Mouse (Mus musculus) hindbrain, embryonic 12.5 days (tissue): ENCODE measurements at regions not wholly inside any gene's neighbourhood (a gene's known extent, or its start where the extent isn't known, plus 50 kb on each side); places are given as distances from the start of the nearest gene placed in this dataset.

ENCODE experiments used
- ATAC-seq: fragments of 200-750 bp; cut with Nextera tagmentation; 2 replicates; pipeline ENCODE4 v1.8.0; 2017; ENCODE audit warnings: moderate TSS enrichment; ENCODE audit not compliant: low FRiP score
- H3K27ac ChIP-seq: fragments of 300-500 bp; sonication (generic); 2 replicates; pipeline ENCODE4 v1.5.1; 2016; ENCODE audit warnings: mild to moderate bottlenecking
- H3K27me3 ChIP-seq: fragments of 300-500 bp; sonication (generic); 2 replicates; pipeline ENCODE4 v1.6.1; 2016; ENCODE audit warnings: mild to moderate bottlenecking
- H3K36me3 ChIP-seq: fragments of 300-500 bp; sonication (generic); 2 replicates; pipeline ENCODE4 v1.6.1; 2016; ENCODE audit warnings: mild to moderate bottlenecking
- H3K4me1 ChIP-seq: fragments of 300-500 bp; sonication (generic); 2 replicates; pipeline ENCODE4 v1.6.1; 2016
- H3K4me2 ChIP-seq: fragments of 300-500 bp; sonication (generic); replicated peaks from 2 replicates; pipeline ENCODE4 v1.6.1; 2016; ENCODE audit warnings: mild to moderate bottlenecking
- H3K4me3 ChIP-seq: fragments of 300-500 bp; sonication (generic); 2 replicates; pipeline ENCODE4 v1.5.1; 2016; ENCODE audit warnings: mild to moderate bottlenecking
- H3K9ac ChIP-seq: fragments of 300-500 bp; sonication (generic); 2 replicates; pipeline ENCODE4 v1.6.1; 2016; ENCODE audit warnings: mild to moderate bottlenecking, moderate library complexity
- H3K9me3 ChIP-seq: fragments of 300-500 bp; sonication (generic); replicated peaks from 2 replicates; pipeline ENCODE4 v1.6.1; 2016; ENCODE audit warnings: mild to moderate bottlenecking
- WGBS: fragments of 180-500 bp; shearing (Covaris S2); methylation state at CpG from one replicate; pipeline ENCODE4 v1.1.7; 2016; 5-methylcytosine and 5-hydroxymethylcytosine counted together

GRCm38 (mm10) chr5:47115882-47116281 lies 867.1 kb upstream of the Slit2 start:
- H3K36me3 ChIP-seq, result no peaks in the 10 kb centered on the region
- H3K4me2 ChIP-seq, result no peak overlapping the region
- no peak overlapping the region for H3K27ac ChIP-seq
- H3K4me1 ChIP-seq, result no peaks in the 10 kb centered on the region
- 29% methylated on average over 5 of the region's 5 CpGs for WGBS
- ATAC-seq, result no peak
- H3K9me3 ChIP-seq, result no peaks in the 10 kb centered on the region
- no peak overlapping the region for H3K9ac ChIP-seq
- no peak overlapping the region for H3K4me3 ChIP-seq
- no peaks in the 10 kb centered on the region for H3K27me3 ChIP-seq

GRCm38 (mm10) chr5:47095703-47096102 lies 887.2 kb upstream of the Slit2 start:
- H3K9ac ChIP-seq, result no peak overlapping the region
- ATAC-seq, result no peak
- H3K27me3 ChIP-seq, result no peaks in the 10 kb centered on the region
- H3K4me2 ChIP-seq, result no peak overlapping the region
- no peaks in the 10 kb centered on the region for H3K9me3 ChIP-seq
- H3K36me3 ChIP-seq, result no peaks in the 10 kb centered on the region
- H3K4me1 ChIP-seq, result no peaks in the 10 kb centered on the region
- H3K27ac ChIP-seq, result no peak overlapping the region
- no peak overlapping the region for H3K4me3 ChIP-seq

- no peaks in the 10 kb centered on the region for H3K27me3 ChIP-seq
- no peak overlapping the region for H3K4me2 ChIP-seq
- H3K4me3 ChIP-seq, result no peak overlapping the region
- H3K9me3 ChIP-seq, result no peaks in the 10 kb centered on the region
- no peaks in the 10 kb centered on the region for H3K36me3 ChIP-seq
- ATAC-seq, result no peak
- 31% methylated on average over 3 of the region's 3 CpGs for WGBS
- H3K27ac ChIP-seq, result no peak overlapping the region
- H3K9ac ChIP-seq, result no peak overlapping the region
- H3K4me1 ChIP-seq, result no peaks in the 10 kb centered on the region
These were observed 930.0 kb upstream of the Slit2 start for GRCm38 (mm10) chr5:47052942-47053341.

DNA sequence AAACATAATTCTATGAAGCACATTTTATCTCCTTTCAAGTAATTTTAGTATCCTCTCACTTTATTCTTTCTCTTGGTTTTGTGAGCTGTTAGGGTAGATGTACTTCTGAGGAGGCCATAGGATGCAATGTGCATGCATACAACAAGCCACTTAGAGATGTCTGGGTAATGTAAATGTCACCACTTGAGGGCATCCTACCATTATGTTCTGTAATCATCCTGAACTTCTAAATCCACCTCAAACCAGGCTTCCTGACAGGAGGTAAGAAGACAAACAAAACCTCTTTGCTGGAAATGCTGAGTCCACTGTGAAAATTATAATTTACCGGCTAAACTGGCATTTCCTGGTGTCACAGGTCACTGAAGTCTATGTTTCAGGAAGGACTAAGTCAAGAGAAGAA lies 946.2 kb upstream of the Slit2 start:
- 49% methylated on average over 1 of the region's 1 CpGs for WGBS
- H3K4me3 ChIP-seq, result no peak overlapping the region
- no peaks in the 10 kb centered on the region for H3K36me3 ChIP-seq
- H3K27me3 ChIP-seq, result no peaks in the 10 kb centered on the region
- no peak overlapping the region for H3K27ac ChIP-seq
- H3K9me3 ChIP-seq, result no peaks in the 10 kb centered on the region
- no peaks in the 10 kb centered on the region for H3K4me1 ChIP-seq
- no peak overlapping the region for H3K9ac ChIP-seq
- H3K4me2 ChIP-seq, result no peak overlapping the region
- no peak for ATAC-seq

DNA sequence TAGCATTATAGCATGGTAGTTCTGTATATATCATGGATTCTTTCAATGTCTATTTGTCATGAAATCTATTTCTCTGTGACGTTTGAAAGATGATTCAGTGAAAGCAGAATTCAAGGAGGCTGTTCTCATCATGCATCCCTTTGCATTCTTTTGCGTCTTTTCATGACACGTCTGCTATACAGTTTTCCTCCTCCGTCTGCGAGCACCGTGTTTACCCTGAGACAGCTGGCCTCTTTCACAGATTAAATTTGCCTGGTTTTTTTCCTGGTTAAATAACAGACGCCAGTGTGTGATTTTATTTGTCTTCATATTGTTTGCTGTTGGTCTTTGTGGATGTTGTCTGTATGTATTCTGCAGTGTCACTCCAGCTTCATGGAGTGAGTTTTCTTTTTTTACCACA lies 948.9 kb upstream of the Slit2 start:
- no peak overlapping the region for H3K9ac ChIP-seq
- H3K4me3 ChIP-seq, result no peak overlapping the region
- H3K27me3 ChIP-seq, result no peaks in the 10 kb centered on the region
- no peak overlapping the region for H3K4me2 ChIP-seq
- H3K9me3 ChIP-seq, result no peaks in the 10 kb centered on the region
- H3K36me3 ChIP-seq, result no peaks in the 10 kb centered on the region
- H3K4me1 ChIP-seq, result no peaks in the 10 kb centered on the region
- H3K27ac ChIP-seq, result no peak overlapping the region
- ATAC-seq, result no peak
- WGBS, result 68% methylated on average over 7 of the region's 7 CpGs

- H3K27ac ChIP-seq, result no peak overlapping the region
- H3K9me3 ChIP-seq, result no peaks in the 10 kb centered on the region
- no peak for ATAC-seq
These were observed 968.6 kb upstream of the Slit2 start for GRCm38 (mm10) chr5:47014351-47014750.

GRCm38 (mm10) chr5:46992557-46992956 lies 990.4 kb upstream of the Slit2 start:
- Histone ChIP-seq H3K27me3 (no peaks in the 10 kb centered on the region), H3K4me1 (no peaks in the 10 kb centered on the region), H3K4me2 (no peak overlapping the region), H3K9ac (no peak overlapping the region), H3K27ac (no peak overlapping the region), H3K4me3 (no peak overlapping the region), H3K36me3 (no peaks in the 10 kb centered on the region), H3K9me3 (no peaks in the 10 kb centered on the region)
- WGBS, result 79% methylated on average over 4 of the region's 4 CpGs
- ATAC-seq, result no peak

More at GRCm38 (mm10) chr5:47014351-47014750, 968.6 kb upstream of the Slit2 start:
- no peaks in the 10 kb centered on the region for H3K4me1 ChIP-seq
- no peak overlapping the region for H3K4me2 ChIP-seq
- H3K9ac ChIP-seq, result no peak overlapping the region
- no peaks in the 10 kb centered on the region for H3K27me3 ChIP-seq
- H3K4me3 ChIP-seq, result no peak overlapping the region
- H3K36me3 ChIP-seq, result no peaks in the 10 kb centered on the region

GRCm38 (mm10) chr5:46986519-46986918 lies 996.4 kb upstream of the Slit2 start:
- no peaks in the 10 kb centered on the region for H3K4me1 ChIP-seq
- H3K27me3 ChIP-seq, result no peaks in the 10 kb centered on the region
- no peak overlapping the region for H3K27ac ChIP-seq
- H3K4me2 ChIP-seq, result no peak overlapping the region
- no peak overlapping the region for H3K9ac ChIP-seq
- no peaks in the 10 kb centered on the region for H3K9me3 ChIP-seq
- no peak overlapping the region for H3K4me3 ChIP-seq
- H3K36me3 ChIP-seq, result no peaks in the 10 kb centered on the region
- ATAC-seq, result no peak
- WGBS, result 85% methylated on average over 2 of the region's 2 CpGs

DNA sequence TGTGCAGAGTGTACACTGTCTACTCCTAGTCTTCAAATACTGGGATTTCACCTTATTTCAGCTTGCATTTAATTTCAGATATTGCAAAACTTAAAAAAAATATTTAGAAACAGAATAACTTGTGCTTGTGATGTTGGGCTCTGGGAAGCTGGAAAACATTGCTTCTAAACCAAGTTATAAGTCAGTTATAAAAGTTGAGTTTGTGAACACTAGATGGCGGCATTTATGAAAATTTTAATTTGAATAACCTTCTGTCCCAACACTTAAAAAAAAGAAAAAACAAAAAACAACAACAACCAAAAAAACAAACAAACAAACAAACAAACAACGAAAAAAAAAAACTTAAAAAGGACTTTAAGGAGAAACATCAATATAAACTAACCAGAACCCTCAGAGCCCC lies 1002.6 kb upstream of the Slit2 start:
- H3K4me2 ChIP-seq, result no peak overlapping the region
- H3K27me3 ChIP-seq, result no peaks in the 10 kb centered on the region
- 87% methylated on average over 2 of the region's 2 CpGs for WGBS
- no peak overlapping the region for H3K9ac ChIP-seq
- H3K4me1 ChIP-seq, result no peaks in the 10 kb centered on the region
- H3K27ac ChIP-seq, result no peak overlapping the region
- no peak for ATAC-seq
- H3K9me3 ChIP-seq, result no peaks in the 10 kb centered on the region
- H3K4me3 ChIP-seq, result no peak overlapping the region
- no peaks in the 10 kb centered on the region for H3K36me3 ChIP-seq

DNA sequence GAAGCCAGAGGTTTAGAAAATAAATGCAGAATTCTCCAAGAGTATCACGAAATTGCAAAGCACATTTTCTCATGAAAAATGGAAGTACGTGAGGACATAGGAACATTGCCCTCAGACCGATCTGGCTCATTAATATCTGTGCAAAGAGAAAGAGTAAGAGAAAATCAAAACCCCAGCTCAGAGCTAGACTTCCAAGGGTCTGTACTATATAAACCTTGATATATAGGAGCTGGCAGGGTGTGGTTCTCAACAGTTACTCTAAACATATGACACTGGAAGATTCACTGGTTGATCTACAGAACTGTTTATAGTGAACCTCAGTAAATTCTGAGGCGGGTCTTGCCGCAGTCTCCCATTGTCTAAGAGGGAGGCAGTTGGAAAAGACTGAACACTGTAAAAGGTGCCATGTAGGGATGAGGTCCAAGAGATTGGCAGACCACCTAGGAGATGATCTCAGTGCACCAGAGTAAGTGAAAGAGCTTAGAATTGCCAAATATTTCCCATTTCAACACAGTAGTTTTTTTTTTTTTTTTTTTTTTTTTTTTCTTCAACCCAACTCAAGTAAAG lies 1014.0 kb upstream of the Slit2 start:
- Histone ChIP-seq H3K4me3 (no peak overlapping the region), H3K4me1 (no peaks in the 10 kb centered on the region), H3K9ac (no peak overlapping the region), H3K36me3 (no peaks in the 10 kb centered on the region), H3K27me3 (no peaks in the 10 kb centered on the region), H3K9me3 (no peaks in the 10 kb centered on the region), H3K4me2 (no peak overlapping the region), H3K27ac (no peak overlapping the region)
- no peak for ATAC-seq
- 89% methylated on average over 5 of the region's 5 CpGs for WGBS

GRCm38 (mm10) chr5:46960749-46961148 lies 1022.2 kb upstream of the Slit2 start:
- Histone ChIP-seq H3K9me3 (no peaks in the 10 kb centered on the region), H3K27ac (no peak overlapping the region), H3K4me1 (no peaks in the 10 kb centered on the region), H3K27me3 (no peaks in the 10 kb centered on the region), H3K4me2 (no peak overlapping the region), H3K36me3 (no peaks in the 10 kb centered on the region), H3K4me3 (no peak overlapping the region), H3K9ac (no peak overlapping the region)
- 62% methylated on average over 2 of the region's 2 CpGs for WGBS
- no peak for ATAC-seq

DNA sequence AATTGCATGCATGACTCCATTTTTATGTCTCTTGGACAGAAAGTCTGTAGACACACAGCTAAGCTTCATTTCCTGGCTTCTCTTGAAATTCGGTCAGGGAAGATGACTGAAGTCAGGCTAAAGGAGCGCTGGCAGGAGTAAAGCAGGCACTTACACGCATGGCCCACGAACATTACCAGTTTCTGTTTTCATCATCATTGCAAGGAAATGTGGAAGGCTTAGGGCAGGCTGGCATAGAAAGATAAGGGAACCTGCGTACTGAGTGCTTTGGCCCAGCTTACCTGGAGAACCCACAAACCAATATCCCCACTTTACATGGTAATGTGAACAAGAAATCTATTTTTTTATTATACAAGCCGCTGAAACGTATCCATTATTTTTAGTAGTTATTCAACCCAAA lies 1056.6 kb upstream of the Slit2 start:
- Histone ChIP-seq H3K9me3 (no peaks in the 10 kb centered on the region), H3K9ac (no peak overlapping the region), H3K27ac (no peak overlapping the region), H3K4me2 (no peak overlapping the region), H3K27me3 (no peaks in the 10 kb centered on the region), H3K4me1 (no peaks in the 10 kb centered on the region), H3K36me3 (no peaks in the 10 kb centered on the region), H3K4me3 (no peak overlapping the region)
- ATAC-seq, result no peak
- 87% methylated on average over 7 of the region's 7 CpGs for WGBS

DNA sequence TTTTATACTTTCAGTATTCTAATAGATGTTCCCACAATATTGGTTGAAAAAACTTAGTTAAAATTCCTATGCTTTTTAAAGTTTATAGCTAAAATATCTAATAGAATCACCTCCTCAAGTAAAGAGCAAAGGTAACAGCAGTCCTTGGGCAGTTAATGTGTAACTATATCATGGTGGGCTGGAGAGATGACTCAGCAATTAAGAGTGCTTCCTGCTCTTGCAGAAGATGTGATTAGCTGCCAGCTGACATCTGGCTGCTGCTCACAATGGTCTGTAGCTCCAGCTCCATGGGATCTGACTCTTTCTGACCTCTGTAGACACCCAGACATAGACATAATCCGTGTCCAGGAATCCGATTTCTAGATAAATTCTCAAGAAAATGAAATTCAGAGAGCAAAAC lies 1044.5 kb upstream of the Lcorl start:
- H3K9me3 ChIP-seq, result no peaks in the 10 kb centered on the region
- no peak overlapping the region for H3K27ac ChIP-seq
- no peaks in the 10 kb centered on the region for H3K4me1 ChIP-seq
- H3K4me3 ChIP-seq, result no peak overlapping the region
- H3K27me3 ChIP-seq, result no peaks in the 10 kb centered on the region
- H3K4me2 ChIP-seq, result no peak overlapping the region
- H3K9ac ChIP-seq, result no peak overlapping the region
- no peak for ATAC-seq
- no peaks in the 10 kb centered on the region for H3K36me3 ChIP-seq
- WGBS, result 69% methylated on average over 2 of the region's 2 CpGs

DNA sequence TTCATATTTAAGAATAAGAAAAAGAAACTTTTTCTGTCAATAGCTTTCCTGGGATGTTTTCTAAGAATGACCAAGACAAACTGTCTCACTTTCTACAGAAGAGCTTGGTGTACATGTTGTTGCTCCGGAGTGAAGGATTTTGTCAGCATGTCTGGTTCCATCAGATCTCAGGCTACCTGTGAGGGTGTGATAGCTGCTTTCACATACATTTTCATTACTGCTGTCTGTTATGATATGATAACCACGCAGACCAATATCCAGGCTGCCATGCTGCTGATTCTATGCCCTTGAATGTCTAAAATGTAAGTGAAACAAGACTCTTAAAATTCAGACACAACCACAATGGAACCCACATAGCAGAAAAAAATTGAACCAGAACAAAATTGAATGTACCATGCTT lies 1036.6 kb upstream of the Lcorl start:
- no peak overlapping the region for H3K27ac ChIP-seq
- no peaks in the 10 kb centered on the region for H3K27me3 ChIP-seq
- H3K4me3 ChIP-seq, result no peak overlapping the region
- H3K4me1 ChIP-seq, result no peaks in the 10 kb centered on the region
- ATAC-seq, result no peak
- no peak overlapping the region for H3K9ac ChIP-seq
- H3K9me3 ChIP-seq, result no peaks in the 10 kb centered on the region
- 85% methylated on average over 2 of the region's 2 CpGs for WGBS
- no peak overlapping the region for H3K4me2 ChIP-seq
- H3K36me3 ChIP-seq, result no peaks in the 10 kb centered on the region
